Mouse (Mus musculus) heart, adult 2 months (tissue): Measurements from ENCODE around the gene Hist1h4j. TPM values are rescaled to one million over a fixed set of nuclear protein-coding genes. Genes with fewer than 3 reads are reported as not detected.
A peak's percentile ranks its signal among the peaks of the same experiment; 100 is the strongest.

Experiments used
- DNase-seq, 2 experiments: peaks; one replicate each; pipeline ENCODE4 v3.0.0; 2021
- H3K27ac ChIP-seq: fragments of 200-600 bp; 2 replicates; pipeline ENCODE4 v1.8.1; 2022
- H3K27me3 ChIP-seq: fragments of 200-500 bp; 2 replicates; pipeline ENCODE4 v1.6.1; 2012; ENCODE audit warnings: mild to moderate bottlenecking, low read length, inconsistent platforms, mixed read lengths; ENCODE audit not compliant: control insufficient read depth, insufficient read depth
- H3K36me3 ChIP-seq: fragments of 200-500 bp; 2 replicates; pipeline ENCODE4 v1.6.1; 2012; ENCODE audit warnings: low read length, inconsistent platforms; ENCODE audit not compliant: control insufficient read depth, insufficient read depth
- H3K4me1 ChIP-seq: fragments of 200-500 bp; 2 replicates; pipeline ENCODE4 v1.6.1; 2011; ENCODE audit warnings: low read length; ENCODE audit not compliant: control insufficient read depth, insufficient read depth
- H3K4me3 ChIP-seq: fragments of 200-600 bp; 2 replicates; pipeline ENCODE4 v1.8.1; 2022
- H3K79me2 ChIP-seq: fragments of 200-500 bp; replicated peaks from 2 replicates; pipeline ENCODE4 v1.6.1; 2012; ENCODE audit warnings: mild to moderate bottlenecking, inconsistent platforms, low read length, moderate library complexity, mixed read lengths; ENCODE audit not compliant: control insufficient read depth, insufficient read depth
- H3K9ac ChIP-seq: fragments of 200-500 bp; 2 replicates; pipeline ENCODE4 v1.6.1; 2012; ENCODE audit warnings: low read depth, mild to moderate bottlenecking, control low read depth, inconsistent platforms, low read length, mixed read lengths
- CTCF ChIP-seq: fragments of 200-600 bp; IDR thresholded peaks from 2 replicates; pipeline ENCODE4 v1.8.1; 2022; ENCODE audit warnings: antibody characterized with exemption, mild to moderate bottlenecking, moderate library complexity
- EP300 ChIP-seq: fragments of 200-500 bp; IDR thresholded peaks from 2 replicates; pipeline ENCODE4 v1.6.1; 2011; ENCODE audit warnings: low read depth, low read length, control low read depth; ENCODE audit not compliant: insufficient read depth
- POLR2A ChIP-seq: fragments of 200-500 bp; IDR thresholded peaks from 2 replicates; pipeline ENCODE4 v1.6.1; 2011; ENCODE audit warnings: mild to moderate bottlenecking, low read depth, low read length, control low read depth; ENCODE audit not compliant: insufficient read depth
- WGBS: fragments of 180-500 bp; shearing (Covaris S2); methylation state at CpG from one replicate; pipeline ENCODE4 v1.1.7; 2018; 5-methylcytosine and 5-hydroxymethylcytosine counted together
- intact Hi-C: fragments of 180-260 bp; cut with DNase I; formaldehyde crosslinking; loops from one replicate; pipeline ENCODE4 v1.15.1; 2025
- polyA plus RNA-seq: library from polyadenylated mRNA; depleted of rRNA; stranded (reverse); fragments of >200 nt; gene quantifications from 2 replicates; pipeline ENCODE4 v1.2.3, GENCODE M21; 2012
- total RNA-seq, 2 experiments: library from RNA; stranded (reverse); gene quantifications; 2 replicates each; pipeline ENCODE4 v1.2.3; 2021

Hist1h4j gene
- total and polyA plus RNA-seq, 3 experiments, result 1.8 to 3.2 TPM; not detected in 1

GRCm38 (mm10) chr13:21722993-21723836 is 11.6 kb upstream of the Hist1h4j start:
- Histone ChIP-seq H3K4me1 (peaks cover 2% of the 10 kb centered on the region), H3K36me3 (peaks cover under 1% of the 10 kb centered on the region; the same call in 1 of the 2 replicates), H3K9ac (no peak overlapping the region), H3K4me3 (no peak overlapping the region), H3K27ac (no peak overlapping the region), H3K79me2 (no peaks in the 10 kb centered on the region), H3K27me3 (no peaks in the 10 kb centered on the region)
- DNase-seq, result no peak
- TF ChIP-seq EP300 (no peak), POLR2A (no peak), CTCF (no peak)
- 56% methylated on average over 5 of the region's 5 CpGs for WGBS
- intact Hi-C loops, result no loop called here

GRCm38 (mm10) chr13:21727948-21728572 is 6.8 kb upstream of the Hist1h4j start:
- no peak overlapping the region for H3K9ac ChIP-seq
- H3K79me2 ChIP-seq, result no peaks in the 10 kb centered on the region
- no peaks in the 10 kb centered on the region for H3K4me1 ChIP-seq
- no peak overlapping the region for H3K27ac ChIP-seq
- WGBS, result 63% methylated on average over 11 of the region's 11 CpGs
- TF ChIP-seq EP300 (no peak), POLR2A (no peak), CTCF (no peak)
- intact Hi-C loops, result no loop called here
- H3K27me3 ChIP-seq, result no peaks in the 10 kb centered on the region
- DNase-seq, result no peak
- no peak overlapping the region for H3K4me3 ChIP-seq
- no peaks in the 10 kb centered on the region for H3K36me3 ChIP-seq

DNA sequence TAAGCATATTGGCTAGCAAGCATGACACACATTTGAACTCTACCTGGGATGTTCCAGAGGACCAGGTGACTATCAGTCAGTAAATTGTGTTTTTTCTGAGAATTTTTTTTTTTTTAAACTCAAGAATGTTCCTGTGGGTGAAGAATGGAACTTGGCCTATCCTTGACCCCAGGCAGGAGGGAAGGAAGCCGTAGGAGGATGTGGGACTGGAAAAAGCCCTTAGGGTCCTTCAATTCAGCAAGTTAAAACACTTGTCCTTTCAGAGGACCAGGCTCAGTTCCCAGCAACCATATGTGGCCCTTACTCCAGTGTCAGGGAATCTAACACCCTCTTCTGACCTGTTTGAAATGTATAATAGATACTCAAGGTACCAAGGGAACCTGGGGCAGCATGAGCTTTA is 5.3 kb upstream of the Hist1h4j start:
- no peak overlapping the region for H3K27ac ChIP-seq
- WGBS, result 58% methylated on average over 1 of the region's 1 CpGs

GRCm38 (mm10) chr13:21733466-21733865 is 1.4 kb upstream of the Hist1h4j start:
- H3K9ac ChIP-seq, result no peak overlapping the region
- 82% methylated on average over 5 of the region's 5 CpGs for WGBS
- no peaks in the 10 kb centered on the region for H3K36me3 ChIP-seq
- H3K27me3 ChIP-seq, result no peaks in the 10 kb centered on the region
- no peaks in the 10 kb centered on the region for H3K79me2 ChIP-seq
- H3K4me3 ChIP-seq, result no peak overlapping the region
- H3K4me1 ChIP-seq, result peaks cover 2% of the 10 kb centered on the region
- no peak for DNase-seq
- TF ChIP-seq POLR2A (no peak), CTCF (no peak), EP300 (no peak)
- intact Hi-C loops, result no loop called here
- no peak overlapping the region for H3K27ac ChIP-seq

More for the DNA sequence above, 5.3 kb upstream of the Hist1h4j start:
- intact Hi-C loops, result no loop called here
- H3K27me3 ChIP-seq, result no peaks in the 10 kb centered on the region
- no peak for DNase-seq
- no peaks in the 10 kb centered on the region for H3K36me3 ChIP-seq
- H3K4me1 ChIP-seq, result peaks cover 2% of the 10 kb centered on the region
- no peak overlapping the region for H3K9ac ChIP-seq
- TF ChIP-seq POLR2A (no peak), CTCF (no peak), EP300 (no peak)
- H3K4me3 ChIP-seq, result no peak overlapping the region
- no peaks in the 10 kb centered on the region for H3K79me2 ChIP-seq

- Histone ChIP-seq H3K36me3 (no peaks in the 10 kb centered on the region), H3K4me1 (peaks cover 2% of the 10 kb centered on the region), H3K27me3 (no peaks in the 10 kb centered on the region), H3K4me3 (peak overlapping the region; percentile 40), H3K9ac (peak overlapping the region; percentile 37; the same call in 1 of the 2 replicates), H3K79me2 (no peaks in the 10 kb centered on the region), H3K27ac (peak overlapping the region; percentile 67)
- TF ChIP-seq EP300 (0 out of 2 replicates have a peak, but pooled peaks have one; percentile 70), POLR2A (no peak), CTCF (peak; percentile 91)
- WGBS, result under 1% methylated on average over 21 of the region's 21 CpGs
- intact Hi-C loops, result loop anchor here (1.0 to 2.0 kb wide), 3 partner anchors 17 to 23 kb away; partner anchors contain the start of gene Hist1h4k
- peak; percentile 62 to 70 for DNase-seq
Measured at GRCm38 (mm10) chr13:21734010-21734905, 606 bp upstream of the Hist1h4j start.
